Mouse (Mus musculus): ENCODE measurements around the gene Bag5. TPM values are rescaled to one million over a fixed set of nuclear protein-coding genes. Genes with fewer than 3 reads are reported as not detected.

Gene Bag5
- 10 to 100 TPM; 16.0 to 16.9 TPM for total RNA-seq (2021)
- long read RNA-seq, experiment 1, transcript Bag5-201 (2 exons, 2,139 nt), result major isoform, 26 of 34 reads
- long read RNA-seq, experiment 1, partial matches to known transcripts, result 0 of 34 reads
- long read RNA-seq, experiment 1, other reads (novel, unspliced or antisense), result 4 of 34 reads
- long read RNA-seq, experiment 2, transcript Bag5-201 (2 exons, 2,139 nt), result major isoform, 33 of 41 reads
- long read RNA-seq, experiment 2, partial matches to known transcripts, result 3 of 41 reads
- long read RNA-seq, experiment 2, other reads (novel, unspliced or antisense), result 2 of 41 reads

- peak; percentile 92 for DNase-seq (ENCODE audit: low spot score)
Observed at GRCm38 (mm10) chr12:111713004-111713651, at the start of gene Bag5, which contains the start of gene Apopt1. Gene Bag5, minus strand, starts transcription at chr12:111713257. Gene Apopt1, plus strand, starts transcription at chr12:111713261.

GRCm38 (mm10) chr12:111760306-111760908, 47.4 kb upstream of the Bag5 start:
- DNase-seq (ENCODE audit: low spot score), result no peak

- DNase-seq (ENCODE audit: low spot score), result peak; percentile 72
Observed at GRCm38 (mm10) chr12:111759176-111760061, 46.4 kb upstream of the Bag5 start.

- peak; percentile 69 for DNase-seq (ENCODE audit: low spot score)
Observed at GRCm38 (mm10) chr12:111758381-111759175, 45.5 kb upstream of the Bag5 start, which contains the start of gene Klc1. Gene Klc1, plus strand, starts transcription at chr12:111758849.

- no peak for DNase-seq (ENCODE audit: low spot score)
Observed at GRCm38 (mm10) chr12:111757561-111758325, 44.7 kb upstream of the Bag5 start.

- DNase-seq (ENCODE audit: low spot score), result no peak
Observed at GRCm38 (mm10) chr12:111756698-111757082, 43.6 kb upstream of the Bag5 start.

GRCm38 (mm10) chr12:111756082-111756697, 43.1 kb upstream of the Bag5 start:
- no peak for DNase-seq (ENCODE audit: low spot score)

GRCm38 (mm10) chr12:111755231-111755630, 42.2 kb upstream of the Bag5 start:
- no peak for DNase-seq (ENCODE audit: low spot score)

- DNase-seq (ENCODE audit: low spot score), result no peak
Observed at GRCm38 (mm10) chr12:111754710-111755109, 41.7 kb upstream of the Bag5 start.

GRCm38 (mm10) chr12:111753347-111753746, 40.3 kb upstream of the Bag5 start:
- no peak for DNase-seq (ENCODE audit: low spot score)

GRCm38 (mm10) chr12:111752491-111752890, 39.4 kb upstream of the Bag5 start:
- DNase-seq (ENCODE audit: low spot score), result no peak

- DNase-seq (ENCODE audit: low spot score), result no peak
Observed at GRCm38 (mm10) chr12:111750739-111751138, 37.7 kb upstream of the Bag5 start.

GRCm38 (mm10) chr12:111747421-111747820, 34.4 kb upstream of the Bag5 start:
- DNase-seq (ENCODE audit: low spot score), result no peak

GRCm38 (mm10) chr12:111746091-111746490, 33.0 kb upstream of the Bag5 start:
- peak; percentile 80 for DNase-seq (ENCODE audit: low spot score)

- DNase-seq (ENCODE audit: low spot score), result no peak
Observed at GRCm38 (mm10) chr12:111745274-111745673, 32.2 kb upstream of the Bag5 start.

GRCm38 (mm10) chr12:111743981-111744423, 30.9 kb upstream of the Bag5 start:
- no peak for DNase-seq (ENCODE audit: low spot score)

GRCm38 (mm10) chr12:111743419-111743818, 30.4 kb upstream of the Bag5 start:
- no peak for DNase-seq (ENCODE audit: low spot score)

- no peak for DNase-seq (ENCODE audit: low spot score)
Observed at GRCm38 (mm10) chr12:111741338-111741737, 28.3 kb upstream of the Bag5 start.

- DNase-seq (ENCODE audit: low spot score), result peak; percentile 69
Observed at GRCm38 (mm10) chr12:111738754-111739153, 25.7 kb upstream of the Bag5 start.

Data from gastrocnemius, adult 18-20 months (tissue).